Mouse (Mus musculus) thymus, adult 18-20 months (tissue): Measurements from ENCODE around the gene Senp5.

ENCODE experiments used
- DNase-seq, 2 experiments: peaks; one replicate each; pipeline ENCODE4 v3.0.0; 2022; ENCODE audit warnings: mixed read lengths in 2 of 2

Senp5 gene

DNA sequence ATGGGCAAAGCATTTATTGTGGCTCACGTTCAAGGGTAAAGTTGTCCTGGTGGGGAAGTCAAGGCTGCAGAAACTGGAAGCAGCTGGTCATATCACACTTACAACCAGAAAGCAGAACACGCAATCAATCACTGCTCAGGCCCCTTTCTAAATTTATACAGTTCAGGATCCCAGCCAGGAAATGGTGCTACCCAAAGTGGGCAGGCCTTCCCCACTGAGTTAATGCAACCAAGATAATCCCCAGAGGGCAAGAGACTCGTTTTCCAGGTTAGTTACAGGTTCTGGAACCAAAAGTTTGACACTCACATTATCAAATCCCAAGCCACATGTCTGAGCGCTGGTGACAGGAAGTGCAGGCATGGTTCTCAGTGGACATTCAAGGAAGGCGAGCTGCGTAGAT is 64.2 kb downstream of the Senp5 start:
- DNase-seq, result no peak

DNA sequence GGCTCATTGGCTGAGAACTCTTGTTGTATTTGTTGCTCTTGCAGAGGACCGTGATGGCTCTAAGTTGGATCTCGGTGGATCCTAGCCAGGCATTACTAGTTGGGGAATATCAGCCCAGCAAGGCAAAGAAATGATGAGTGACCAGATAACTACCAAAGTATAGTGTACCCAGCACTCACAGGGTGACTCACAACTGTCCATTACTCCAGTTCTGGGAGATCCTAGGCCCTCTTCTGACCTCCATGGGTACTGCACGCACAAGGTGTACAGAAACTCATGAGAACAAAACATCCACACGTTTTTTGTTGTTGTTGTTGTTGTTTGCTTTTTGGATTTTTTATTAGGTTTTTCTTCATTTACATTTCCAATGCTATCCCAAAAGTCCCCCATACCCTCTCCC is 66.5 kb downstream of the Senp5 start:
- no peak for DNase-seq

DNA sequence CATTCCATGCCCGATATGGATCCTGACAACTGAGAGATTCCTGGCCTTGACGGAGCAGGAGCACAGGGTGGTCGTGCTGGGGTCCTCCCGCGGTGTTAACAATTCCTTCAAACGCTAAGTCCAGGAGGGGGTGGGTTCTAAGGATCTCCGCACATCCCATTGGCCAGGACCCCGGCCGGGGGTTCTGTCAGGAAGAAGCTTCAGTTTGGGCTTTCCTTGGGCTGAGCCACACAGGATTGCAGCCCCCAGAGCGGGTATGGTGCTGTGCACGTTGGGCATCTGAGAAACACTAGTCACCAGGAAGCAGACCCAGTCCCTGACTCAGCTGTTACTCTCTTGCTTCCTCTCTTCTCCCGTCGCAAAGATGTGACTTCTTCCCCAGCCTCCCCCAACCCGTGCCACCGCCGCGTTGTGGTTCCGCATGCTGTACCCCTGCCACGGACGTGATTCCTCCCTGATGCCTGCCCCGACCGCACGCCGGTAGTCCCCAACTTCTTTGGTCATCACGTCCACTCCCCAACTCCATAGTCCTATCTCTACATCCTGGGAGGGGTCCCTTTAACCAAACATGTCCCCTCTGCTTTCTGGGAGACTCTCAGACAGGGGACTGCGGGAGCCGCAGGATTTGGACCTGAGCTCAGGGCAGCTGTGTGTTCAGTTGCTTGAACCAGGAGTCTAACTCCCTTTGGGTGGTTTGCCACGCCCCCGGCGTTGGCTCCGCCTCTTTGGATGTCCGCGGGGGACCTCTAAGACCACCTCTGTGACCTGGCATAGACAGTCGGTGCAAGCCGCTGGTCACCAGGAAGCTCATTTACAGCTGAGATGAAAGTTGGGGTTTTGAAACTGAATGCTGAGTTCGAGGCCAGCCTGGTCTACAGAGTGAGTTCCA is 67.8 kb downstream of the Senp5 start:
- DNase-seq, result no peak

DNA sequence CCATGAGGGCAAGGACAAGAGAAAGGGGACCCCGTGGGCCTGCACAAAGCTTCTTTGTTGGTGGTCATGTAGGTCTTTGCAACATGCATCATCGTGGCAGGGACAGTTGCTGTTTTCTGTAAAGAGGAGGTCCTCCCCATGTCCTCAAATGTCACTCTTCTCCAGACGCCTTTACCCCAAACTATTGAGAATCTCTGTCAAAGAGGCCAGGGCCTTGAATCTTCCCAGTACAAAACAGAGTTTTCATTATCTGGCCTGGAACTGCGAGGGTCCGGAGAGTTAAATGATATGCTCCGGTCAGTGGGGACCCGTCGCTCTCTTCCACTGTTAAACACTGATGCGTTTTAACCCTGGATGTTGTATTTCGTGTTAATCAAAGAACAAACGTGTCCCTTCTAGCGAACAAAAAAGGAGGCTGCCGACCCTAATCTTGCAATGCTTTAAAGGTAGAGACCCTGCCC is 68.5 kb downstream of the Senp5 start:
- DNase-seq, result no peak

DNA sequence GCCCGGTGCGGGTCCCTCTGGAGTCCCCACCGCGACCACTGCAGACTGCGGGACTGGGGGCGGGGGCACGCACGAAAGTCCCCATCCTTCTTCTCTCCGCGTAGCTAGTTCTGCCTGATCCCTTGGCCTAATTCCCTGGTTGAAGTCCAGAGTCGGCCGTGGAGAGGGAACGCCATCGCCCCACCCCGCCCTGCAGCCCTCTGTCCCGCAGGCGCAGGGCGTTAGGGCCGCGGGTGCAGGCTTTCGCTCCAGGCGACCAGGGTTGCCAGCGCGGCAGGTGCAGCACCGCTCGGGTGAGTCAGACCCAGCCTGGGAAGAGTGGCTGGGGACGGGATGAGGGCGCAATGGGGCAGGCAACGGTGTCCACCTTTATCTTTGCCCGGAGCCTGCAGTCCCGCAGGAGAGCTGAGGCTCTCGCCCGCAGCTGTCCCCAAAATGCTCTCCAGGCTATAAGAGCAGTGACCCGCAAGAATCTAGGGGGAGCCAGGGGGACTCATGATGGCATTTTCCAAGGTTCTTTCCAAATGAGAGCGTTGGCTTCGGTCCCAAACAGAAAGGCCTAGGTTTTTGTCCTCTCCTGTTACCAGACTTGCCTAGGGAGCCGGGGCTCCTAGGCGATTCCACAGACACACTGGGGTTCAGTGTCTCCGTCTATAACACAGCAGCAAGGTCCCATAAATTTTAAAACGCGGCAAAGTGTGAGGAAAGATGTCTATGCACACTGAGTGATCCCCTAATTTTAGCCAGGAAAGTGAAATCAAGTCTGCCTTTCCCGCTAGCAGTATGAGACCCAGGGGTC is 69.1 kb downstream of the Senp5 start, which contains the start of gene Pigz:
TSS of gene Pigz (plus strand) at position 101 of the 799 bp plus-strand sequence.
- no peak for DNase-seq

DNA sequence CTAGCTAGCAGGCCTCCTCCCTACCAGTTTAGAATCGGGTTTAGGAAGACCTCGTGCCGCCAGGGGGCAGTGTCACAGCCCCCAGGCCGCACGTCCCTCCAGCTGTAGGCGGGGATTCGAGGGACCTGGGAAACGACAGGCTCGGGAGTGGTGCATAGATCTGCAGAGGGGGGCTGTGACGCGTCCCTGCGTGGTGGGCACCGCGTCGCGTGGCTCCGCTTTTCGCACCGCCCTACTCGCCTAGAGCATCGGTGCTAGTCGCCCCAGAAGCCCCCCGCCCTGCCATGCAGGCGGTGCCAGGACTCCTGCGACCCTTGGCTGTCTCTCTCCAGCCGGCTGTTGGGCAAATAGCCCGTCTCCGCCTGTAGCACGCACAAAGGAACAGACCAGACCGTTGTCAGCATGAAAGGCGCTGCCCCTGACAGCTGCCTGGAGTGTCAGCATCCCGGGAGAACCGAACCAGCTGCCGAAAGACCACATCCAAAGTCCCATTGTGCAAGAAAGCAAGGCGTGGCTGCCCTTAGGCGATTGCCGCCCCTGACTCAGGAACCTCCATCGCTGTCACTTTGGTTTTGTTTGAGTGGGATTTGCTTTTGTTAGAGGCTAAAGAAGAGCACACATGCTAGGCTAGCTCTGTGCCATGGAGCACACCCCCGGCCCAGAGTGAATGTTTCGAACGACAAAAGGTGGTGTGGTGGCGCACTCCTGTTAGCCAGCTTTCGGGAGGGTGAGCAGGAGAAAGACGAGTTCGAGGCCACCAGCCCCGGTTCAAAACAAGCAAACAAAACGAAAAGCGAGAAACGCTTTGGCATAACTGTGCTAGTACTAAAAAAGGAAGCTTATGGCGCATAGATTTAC is 70.0 kb downstream of the Senp5 start:
- DNase-seq, result peak; percentile 77 to 81

DNA sequence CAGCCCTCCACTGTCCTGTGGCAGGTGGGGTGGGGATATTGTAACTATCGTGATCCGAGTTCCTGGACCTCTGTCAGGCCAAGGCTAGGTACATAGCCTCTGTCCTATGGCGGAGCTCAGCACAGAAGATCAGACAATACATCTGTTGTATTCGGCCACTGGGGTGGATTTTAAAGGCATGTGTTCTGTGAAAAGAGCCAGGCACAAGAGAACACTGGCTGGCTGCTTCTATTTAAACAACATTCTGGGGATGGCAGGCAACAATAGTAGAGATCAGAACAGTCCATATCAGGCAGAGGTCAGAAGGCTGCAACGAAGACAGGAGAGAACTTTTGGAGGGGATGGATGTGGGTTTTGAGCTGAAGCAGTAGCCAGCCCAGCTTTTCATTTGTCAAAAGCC is 70.8 kb downstream of the Senp5 start:
- DNase-seq, result no peak

DNA sequence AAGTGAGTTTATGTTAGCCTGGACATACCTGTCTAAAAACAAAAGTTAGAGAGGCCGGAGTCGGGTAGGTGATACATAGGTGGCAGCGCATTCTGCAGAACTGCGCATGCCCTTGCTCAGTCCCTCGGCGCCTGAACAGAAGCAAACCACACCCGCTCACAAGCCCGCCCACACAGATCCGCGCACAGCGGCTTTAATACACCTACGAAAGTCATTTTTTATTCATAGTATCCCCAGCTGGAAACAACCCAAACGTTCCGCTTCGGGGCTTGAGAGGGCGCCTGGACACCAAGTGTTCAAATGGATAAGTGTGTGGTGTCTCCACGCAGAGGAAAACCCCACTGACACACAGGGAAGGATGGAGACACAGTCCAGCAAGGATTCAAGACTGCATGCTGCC is 71.8 kb downstream of the Senp5 start:
- DNase-seq, result no peak

DNA sequence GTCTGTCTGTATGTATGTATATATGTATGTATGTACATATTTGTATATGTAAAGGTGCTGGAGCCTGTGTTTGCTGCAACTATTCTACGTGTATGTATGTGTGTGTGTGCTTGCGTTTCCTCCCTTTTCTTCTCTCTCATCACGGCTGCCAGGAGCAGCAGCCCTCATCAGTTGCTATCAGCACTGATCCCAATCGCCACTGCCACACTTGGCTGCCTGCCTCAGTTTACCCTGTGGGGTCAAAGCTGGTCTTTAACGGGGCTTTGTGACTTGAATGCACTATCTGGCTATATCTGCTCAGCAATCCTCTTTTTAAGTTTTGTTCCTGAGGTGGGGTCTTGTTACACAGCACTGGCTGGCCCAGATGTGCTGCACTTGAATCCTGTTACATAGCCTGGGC is 75.7 kb downstream of the Senp5 start:
- DNase-seq, result no peak

DNA sequence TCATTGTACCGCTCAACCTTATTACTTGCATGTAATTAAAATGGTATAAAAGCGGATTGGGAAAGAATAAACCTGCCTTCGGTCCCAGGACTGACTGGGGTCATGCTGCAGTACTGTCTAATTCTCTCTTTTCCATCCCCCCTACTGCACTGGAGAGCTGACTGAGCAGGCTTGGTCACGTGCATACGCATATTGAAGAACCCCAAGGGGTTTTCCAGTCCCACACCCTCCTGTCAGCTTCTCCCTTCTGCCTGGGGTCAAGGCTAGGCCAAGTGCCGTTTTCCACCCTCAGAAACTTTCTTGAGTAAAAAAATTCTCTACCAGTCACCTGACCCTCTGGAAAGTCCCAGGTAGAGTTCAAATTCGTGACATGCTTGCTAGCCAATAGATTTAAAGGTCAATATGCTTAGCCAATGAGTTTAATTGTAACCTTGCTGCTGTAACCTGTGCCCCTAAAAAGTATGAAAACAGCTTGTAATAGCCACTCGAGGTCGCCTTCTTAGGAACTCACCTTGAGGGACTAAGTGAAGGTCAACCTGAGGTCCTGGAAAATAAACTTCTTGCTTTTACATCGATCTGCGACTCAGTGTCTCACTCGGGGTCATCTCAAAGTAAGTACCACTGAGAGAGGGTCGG is 76.4 kb downstream of the Senp5 start:
- DNase-seq, result no peak

DNA sequence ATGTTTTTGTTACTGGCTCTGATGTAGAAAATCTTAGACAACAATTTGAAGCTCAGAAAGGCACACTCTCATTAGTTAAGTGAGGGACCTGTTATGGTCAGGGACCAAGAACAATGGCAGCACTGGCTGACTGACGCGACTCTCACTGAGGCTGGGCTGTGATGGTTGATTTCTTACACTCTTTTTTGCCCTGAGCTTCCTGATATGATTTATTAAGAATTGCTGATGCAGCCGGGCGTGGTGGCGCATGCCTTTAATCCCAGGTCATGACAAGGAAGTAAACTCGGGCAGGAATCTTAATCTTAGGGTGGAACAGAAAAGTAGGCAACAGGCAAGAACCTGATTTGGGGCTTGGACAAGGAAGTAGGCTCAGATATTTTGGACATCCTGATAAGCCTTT is 77.0 kb downstream of the Senp5 start:
- DNase-seq, result no peak

DNA sequence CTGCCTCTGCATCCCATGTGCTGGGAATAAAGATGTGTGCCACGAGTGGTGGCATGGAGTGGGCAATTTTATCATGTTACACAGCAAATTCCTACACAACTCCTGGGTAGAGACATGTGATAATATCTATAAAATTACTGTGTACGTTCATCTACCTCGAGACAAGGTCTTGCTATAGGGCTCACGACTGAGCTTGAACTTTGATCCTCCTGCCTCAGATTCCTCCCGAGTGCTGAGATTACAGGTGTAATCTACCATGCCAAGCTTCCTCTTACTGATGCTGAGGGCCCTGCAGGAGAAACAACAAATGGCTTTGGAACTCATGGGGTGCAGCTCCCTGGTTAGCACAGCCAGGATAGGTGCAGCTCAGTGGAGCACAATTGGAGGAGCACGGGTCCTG is 78.7 kb downstream of the Senp5 start:
- no peak for DNase-seq

DNA sequence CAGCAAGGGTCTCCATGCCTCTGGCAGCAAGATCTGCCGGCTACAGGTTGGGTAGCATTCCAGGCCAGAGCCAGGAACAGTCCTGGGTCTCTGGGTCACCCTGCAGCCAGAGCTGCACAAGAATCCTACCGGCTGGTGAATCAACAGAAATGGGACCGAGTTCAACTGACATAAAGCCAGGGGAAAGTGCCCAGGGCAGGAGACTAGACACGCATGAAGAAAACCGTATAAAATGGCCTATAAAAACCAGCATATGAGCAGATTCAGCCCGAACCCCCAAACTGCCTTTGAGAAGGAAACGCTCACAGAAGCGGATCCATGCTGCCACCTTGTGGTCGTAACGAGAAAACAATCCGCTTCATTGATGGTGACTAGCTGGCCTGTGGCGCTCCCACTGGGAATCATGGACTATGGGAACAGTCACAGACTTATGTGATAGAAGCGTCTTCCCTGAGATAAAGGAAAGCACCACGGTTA is 84.8 kb downstream of the Senp5 start:
- no peak for DNase-seq

DNA sequence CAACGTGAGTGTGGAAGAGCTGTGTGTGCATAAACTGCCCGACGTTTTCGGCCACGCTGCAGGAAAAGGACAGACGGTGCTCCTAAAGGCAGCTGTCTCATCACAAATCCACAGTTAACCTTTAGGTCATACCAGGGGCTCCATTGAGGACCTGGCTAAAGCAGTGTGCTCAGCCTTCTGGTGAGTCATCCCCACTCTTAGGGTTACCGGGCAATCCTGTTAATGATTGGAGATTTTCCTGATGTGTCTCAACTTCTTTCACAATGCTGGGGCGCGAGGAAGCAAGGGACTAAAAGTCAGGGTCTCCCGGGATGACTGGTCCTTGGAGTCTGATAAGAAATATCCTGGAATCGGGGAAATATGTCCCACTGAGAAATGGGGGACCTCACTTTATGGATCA is 85.3 kb downstream of the Senp5 start:
- no peak for DNase-seq

DNA sequence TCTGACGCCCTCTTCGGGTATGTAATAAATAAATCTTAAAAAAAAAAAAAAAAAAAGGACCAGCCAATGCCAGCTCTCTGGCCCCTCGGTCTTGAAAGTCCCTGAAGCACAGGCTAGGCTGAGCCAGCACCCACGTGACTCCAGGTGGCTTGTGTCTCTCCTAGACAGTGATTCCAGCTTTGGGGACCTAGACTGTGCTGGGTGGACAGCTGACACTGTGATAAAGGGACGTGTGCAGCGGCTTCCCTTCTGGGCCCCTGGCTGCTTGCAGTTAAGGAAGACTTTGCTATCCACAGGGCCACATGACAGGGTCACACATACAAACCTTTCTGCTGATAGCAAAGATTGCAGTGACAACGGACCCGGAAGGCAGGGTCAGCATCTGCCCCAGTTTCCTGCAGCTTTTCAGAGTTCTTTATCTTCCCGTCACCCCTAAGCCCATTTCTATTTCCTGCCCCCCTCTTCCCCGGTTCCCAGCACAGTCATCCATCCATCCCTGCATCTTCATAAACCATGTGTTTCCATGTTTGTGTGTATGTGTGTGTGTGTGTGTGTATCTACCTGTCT is 92.7 kb downstream of the Senp5 start:
- DNase-seq, result no peak
